Mouse (Mus musculus): ENCODE results near the gene Tdrd6.
A peak's percentile ranks its signal among the peaks of the same experiment; 100 is the strongest.

Gene Tdrd6

DNA sequence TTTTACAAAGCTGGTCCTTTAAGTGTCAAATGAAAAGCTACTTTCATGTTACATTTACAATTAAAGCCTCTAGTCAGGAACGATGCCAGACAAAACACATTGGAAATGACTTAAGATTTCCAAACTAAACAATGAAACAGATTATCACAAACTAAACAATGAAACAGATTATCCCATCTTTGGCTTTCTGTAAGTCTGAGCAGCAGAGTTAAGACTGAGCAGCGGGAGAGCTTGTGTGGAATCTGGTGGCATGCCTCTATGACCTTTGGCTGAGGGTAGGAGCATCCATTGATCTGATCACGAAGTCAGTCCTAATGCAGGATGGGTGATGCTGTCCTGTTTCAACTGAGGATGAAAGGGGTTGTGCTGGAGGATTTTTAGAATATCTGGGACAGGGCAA, 17.9 kb downstream of the Tdrd6 start:
- no peak for DNase-seq (ENCODE audit: low spot score)

DNA sequence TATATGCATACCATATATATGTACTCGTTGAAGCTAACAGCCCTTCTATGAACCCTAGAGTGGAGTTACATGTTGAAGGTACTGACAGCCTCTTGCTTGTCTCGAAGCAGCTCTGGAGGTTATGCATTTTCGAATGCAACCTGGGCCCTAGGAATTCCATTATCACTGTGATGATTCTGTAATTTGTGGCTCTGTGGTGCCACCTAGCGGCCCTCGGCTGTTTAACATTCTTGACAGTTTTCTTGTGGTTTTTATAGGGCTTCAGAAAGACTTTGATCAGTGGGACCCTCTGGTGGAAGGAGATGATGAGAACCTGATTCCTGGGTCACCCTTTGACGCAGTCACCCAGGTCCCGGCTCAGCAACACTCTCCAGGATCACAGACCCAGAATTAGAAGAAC, 18.5 kb downstream of the Tdrd6 start:
- DNase-seq (ENCODE audit: low spot score), result peak; percentile 53

DNA sequence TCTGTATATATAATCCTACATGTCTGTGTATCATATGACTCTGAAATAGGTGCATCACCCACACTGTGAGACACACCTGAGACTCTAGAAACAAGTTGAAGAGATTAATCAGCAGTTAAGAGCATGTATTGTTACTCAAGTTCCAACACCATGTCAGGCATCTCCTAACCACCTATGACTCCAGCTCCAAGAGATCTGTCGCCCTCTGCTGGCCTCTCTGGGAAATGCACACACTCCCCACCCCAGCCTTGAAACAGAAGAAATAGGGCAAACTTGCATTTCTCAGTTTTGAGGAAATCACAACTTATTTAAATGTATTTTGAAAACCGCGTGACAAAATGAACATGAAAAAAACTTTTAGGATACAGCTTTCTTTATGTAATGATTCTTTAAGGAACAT, 23.4 kb downstream of the Tdrd6 start:
- DNase-seq (ENCODE audit: low spot score), result peak; percentile 43

DNA sequence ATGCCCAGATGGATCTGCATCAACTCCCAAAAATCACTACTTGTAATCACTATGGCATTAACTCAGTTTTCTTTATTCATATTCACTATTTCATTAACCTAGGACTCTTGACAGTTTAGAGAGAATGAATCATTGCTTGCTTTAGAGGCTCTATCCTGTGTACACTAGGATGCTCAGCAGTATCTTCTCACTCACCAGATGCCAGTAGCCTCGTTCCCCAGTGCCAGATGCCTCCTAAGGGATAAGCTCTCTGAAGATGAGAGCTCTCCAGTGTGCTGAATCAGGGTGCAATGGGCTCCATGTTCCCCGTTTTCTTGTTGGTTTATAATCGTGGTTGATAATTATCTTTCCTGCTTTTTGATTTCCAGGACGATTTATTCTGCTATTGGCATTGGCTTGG, 31.4 kb downstream of the Tdrd6 start:
- no peak for DNase-seq (ENCODE audit: low spot score)

DNA sequence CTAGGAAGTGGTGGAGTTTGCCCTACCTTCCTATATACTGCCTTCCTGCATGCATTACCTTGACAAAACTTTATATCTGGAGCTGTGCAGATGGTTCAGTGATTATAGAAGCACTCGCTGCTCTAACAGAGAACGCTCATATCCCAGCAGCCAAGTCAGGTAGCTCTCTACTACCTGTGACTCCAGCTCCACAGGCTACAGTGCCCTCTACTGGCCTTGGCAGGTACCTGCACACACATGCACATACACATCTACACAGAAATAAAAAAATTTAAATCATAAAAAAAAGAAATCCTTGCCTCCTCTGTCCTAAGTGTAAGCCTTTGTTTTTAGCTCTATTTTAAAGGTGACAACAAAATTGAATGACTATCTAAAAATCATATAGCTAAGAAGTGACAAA, 32.4 kb downstream of the Tdrd6 start:
- no peak for DNase-seq (ENCODE audit: low spot score)

DNA sequence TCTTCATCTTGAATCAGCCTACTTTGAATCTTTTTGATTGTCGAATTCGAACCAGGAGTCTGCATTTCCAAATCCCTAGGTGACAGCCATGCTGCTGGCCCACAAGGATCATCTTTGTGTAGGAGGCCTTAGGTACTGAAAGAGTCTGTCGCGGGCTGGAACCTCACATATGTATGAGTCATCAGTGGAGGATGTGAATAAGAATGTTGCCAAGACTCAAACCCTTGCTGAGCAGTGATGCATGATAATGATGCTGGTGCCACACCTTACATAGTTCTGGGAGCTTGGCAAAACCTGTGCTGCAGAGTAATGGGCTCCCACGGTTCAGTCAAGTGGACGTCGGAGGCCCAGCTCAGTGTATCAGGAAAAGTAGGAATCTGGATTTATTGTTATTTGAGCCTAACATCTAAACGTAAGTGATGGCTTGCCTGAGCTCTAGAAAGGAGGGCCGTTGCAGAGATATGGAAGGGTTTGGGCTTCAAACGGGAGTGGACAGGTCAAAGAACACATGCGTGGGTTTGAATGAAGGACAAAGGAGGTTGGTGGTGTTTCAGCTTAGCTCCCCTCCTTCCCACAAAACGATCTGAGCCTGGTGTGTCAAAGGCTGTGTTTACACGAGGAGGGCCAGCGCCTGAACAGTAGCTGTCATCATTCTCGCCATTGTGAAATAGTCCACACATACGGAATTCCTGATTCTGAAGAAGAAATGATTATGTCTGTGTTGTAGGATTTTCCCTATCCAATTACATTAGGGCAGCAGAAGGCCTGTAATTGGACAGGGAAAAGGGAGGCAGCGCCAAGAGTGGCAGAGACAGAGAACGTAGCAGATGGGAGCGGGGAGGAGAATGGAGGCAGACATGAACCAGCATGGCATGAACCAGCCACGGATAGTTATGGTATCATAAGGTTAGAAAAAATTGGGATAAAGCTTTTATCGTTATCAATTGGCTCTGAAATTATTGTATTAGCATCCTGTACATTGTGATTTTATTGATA, 37.5 kb downstream of the Tdrd6 start:
- DNase-seq (ENCODE audit: low spot score), result no peak

DNA sequence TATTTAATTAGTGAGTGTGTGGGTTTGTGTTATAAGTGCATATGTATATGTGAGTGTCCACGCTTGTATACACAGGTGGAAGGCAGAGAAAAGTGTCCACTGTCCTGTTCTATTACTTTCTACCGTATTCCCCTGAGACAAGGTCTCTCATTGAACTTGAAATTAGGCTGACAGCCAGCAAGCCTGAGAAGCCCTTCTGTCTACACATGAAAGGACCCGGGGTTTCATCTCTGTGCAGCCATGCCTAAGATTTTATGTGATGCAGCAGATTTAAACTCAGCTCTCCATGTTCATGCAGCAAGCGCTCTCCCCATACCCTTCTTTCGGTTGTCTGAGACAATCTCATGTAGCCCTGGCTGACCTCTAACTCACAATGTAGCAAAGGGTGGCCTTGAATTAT, 39.6 kb downstream of the Tdrd6 start:
- no peak for DNase-seq (ENCODE audit: low spot score)

DNA sequence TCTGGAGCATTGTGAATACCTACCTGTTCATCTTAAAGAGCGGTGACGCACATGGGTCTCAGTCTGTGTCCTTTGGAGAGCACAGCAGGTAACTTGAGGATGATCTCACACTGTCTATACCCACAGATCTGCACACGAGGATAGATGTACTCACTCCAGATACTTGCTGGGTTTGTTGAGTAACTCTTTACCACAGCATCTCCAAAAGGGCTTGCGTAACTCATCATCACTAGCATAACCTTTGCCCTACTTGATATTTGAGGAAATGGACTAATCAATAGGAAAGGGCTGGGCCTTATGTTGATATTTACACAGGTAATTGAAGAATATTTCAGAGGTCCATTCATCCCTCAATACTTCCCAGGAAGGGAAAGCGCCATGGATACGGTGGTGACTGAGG, 40.3 kb downstream of the Tdrd6 start:
- no peak for DNase-seq (ENCODE audit: low spot score)

DNA sequence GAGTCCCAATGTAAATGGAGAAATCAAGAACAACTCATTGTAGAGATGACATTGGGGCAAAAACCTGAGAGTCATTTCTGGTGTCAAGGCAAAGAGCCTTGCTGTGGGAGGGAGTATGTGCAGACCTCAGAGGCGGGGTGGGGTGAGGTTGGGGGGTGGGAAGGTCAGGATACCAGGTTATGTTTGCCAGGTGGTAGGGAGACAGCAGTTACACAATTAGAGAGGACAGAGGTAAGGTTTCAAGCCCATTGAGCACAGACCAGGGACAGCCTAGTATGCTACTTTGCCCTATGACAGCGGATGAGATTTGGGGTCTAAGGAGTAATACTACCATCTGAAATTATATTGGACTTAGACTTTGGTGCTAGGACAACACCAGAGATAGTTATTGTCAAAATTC, 42.8 kb downstream of the Tdrd6 start:
- no peak for DNase-seq (ENCODE audit: low spot score)

DNA sequence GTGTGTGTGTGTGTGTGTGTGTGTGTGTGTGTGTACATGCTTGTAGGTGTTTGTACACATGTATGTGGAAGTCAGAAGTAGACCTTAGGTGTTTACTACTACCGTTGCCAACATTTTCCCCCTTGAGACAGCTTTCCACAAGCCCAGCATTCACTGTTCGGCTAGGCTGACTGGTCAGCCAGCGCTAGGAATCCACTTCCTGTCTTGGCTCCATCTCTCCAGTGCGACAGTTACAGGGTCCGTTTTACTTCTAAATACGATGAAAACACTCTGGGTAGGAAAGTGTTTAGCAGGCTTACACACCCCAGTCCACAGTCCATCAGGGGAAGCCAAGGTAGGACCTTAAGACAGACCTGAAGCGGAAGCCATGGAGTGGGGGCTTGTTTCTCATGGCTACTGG, 45.3 kb downstream of the Tdrd6 start:
- DNase-seq (ENCODE audit: low spot score), result no peak

DNA sequence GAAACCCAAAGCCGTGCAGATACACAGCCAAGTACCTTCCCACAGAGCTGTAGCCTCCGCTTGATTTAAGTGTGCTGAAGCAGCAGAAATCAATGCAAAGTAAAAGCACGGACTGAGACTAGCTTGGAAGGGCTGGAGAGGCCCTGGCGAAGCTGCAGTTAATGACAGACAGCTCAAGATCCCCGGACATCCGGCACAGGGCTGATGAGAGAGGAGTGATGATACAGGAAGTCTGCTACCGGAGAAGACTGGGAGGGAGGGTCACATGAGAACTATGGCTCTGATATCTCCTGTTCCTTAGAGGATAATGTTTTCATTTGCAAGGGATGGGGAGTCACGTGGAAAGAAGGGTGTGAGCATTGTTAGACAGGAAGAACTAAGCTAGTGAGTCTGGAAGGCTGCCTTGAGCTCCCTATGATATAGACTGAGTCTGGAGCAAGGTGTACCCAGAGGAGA, 49.1 kb downstream of the Tdrd6 start:
- DNase-seq (ENCODE audit: low spot score), result no peak

DNA sequence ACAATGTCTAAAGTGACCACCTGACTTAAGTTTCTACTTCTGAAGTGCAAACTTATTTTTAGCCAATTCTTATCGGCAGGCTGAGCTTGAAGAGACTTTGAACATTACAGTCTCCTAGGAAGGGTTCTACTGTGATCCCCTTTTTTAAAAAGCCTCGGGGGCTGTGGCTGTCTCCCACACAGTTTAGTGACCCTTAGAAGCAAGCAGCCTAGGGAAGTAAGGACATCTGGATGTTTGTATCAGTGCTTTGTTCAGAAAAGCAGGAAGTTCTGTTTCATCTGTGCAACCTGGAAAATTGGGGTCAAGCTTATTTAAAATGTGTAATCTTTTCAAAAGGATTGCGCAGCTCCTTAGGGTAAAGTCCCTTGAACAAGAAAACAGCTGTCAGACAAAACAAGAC, 49.6 kb downstream of the Tdrd6 start:
- DNase-seq (ENCODE audit: low spot score), result no peak

DNA sequence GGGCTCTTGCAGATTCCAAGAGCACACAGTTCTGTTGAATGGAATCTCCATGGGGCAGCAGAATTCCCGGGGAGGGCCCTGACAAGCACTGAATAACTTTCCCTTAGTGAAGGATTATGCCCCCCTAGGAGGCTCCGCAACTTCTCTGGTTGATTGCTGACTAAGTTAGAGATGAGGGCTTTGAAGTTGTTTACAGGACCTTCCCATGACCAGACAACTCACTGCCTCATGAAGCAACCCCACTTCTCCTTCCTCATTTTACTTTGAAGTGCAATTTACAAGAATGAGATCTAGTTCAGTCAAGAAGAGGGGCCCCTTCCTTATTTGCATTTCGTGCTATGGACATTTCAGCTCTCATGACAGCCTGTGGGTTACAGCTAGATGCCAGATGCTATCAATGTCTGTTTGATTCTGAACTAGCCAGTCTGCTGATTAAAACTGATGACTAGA, 56.5 kb downstream of the Tdrd6 start:
- no peak for DNase-seq (ENCODE audit: low spot score)

DNA sequence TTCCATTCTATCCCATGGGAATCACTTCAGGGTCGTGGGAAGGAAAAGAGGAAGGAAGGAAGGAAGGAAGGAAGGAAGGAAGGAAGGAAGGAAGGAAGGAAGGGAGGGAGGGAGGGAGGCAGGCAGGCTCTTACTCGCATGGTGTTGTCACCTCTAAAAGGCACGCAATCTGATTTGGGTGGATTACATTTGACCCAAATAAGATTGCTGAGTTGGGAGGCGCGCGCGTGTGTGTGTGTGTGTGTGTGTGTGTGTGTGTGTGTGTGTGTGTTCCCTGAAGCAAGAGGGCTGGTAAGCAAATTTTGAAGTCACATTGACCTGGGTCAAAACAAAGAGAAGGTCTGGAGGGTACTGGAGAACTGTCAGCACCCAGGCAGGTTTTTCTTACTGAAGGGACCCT, 60.8 kb downstream of the Tdrd6 start:
- DNase-seq (ENCODE audit: low spot score), result no peak

DNA sequence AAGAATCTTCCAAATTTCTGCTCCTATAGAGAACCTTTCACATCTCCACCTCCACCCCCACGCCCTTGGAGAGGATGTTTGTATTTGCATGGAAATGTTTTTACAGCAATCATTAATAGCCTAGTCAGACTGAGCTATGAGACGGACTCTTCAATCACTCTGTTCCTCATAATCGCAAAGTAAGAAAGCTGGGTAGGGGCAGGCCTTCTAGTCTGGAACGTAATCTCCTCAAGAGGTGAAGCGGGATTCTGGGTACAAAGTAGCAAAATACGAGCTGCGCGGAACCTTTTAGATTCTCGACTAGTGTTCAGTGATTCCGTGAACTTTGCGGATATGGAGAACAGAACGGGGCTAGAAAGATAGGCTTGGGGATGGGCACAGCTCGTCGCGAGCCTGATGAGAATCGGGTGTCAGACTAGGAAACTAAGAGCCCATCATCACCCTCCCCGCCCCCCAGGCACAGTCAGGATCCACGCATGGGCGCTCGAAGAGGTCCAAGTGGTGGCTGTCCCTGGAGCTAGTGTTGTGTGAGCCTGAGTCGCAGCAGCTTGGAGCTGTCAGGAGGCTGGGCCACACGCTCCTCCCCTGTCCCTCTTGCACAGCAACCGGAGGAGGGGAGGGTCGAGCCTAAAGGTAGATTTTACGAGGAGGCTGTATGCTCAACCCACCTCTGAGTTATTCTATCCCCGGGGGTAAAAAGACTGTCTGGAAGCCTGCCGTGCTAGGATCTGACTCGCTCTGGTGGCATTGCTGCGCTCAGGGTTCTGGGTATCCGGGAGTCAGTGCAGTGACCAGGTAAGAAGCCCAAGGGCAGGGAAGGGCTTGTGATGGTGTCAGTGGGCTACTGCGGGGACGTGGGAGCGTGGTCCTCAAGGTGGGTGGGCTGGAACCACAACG, 61.9 kb downstream of the Tdrd6 start, which contains the start of gene Pla2g7:
Pla2g7 (plus strand) TSS at position 107 of the 897 bp plus-strand sequence.
- DNase-seq (ENCODE audit: low spot score), result no peak

DNA sequence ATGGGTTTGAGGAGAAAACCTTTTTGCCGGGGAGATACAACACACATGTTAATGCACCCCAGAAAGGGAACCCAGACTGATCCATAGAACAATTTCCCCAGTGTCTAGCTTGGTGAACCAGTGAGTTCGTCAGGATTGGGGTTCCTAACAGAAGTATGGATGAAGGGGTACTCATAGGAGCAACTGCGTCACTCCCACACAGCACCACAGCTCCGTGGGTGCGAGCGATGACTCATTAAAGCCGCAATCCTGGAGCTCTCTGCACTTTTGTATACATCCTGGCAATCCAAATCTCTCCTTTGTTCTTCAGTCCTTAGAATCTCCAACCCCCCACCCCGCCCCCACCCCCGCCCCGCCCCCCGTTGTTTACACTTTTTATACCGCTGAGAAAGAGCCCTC, 62.5 kb downstream of the Tdrd6 start:
- no peak for DNase-seq (ENCODE audit: low spot score)
